8 mouse cellular contexts compared by ENCODE assay signal in the genomic region with DNA sequence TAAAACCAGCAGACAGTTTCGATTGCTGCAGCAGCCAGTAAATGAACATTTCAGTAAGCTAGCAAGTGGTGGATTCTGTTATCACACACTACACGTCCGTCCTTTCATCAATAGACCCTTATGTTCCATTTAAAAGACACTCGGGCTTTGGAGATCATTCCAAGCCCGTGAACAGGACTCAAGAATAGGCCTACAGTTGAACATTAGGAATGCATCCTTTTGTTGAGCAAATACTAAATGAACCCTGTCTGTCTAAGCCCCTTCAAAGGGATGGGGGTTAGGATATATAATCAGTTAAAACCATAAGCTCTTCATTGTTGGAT. TPM values are rescaled to one million over a fixed set of nuclear protein-coding genes. Genes with fewer than 3 reads are reported as not detected.
DNase-seq lines count a peak whose midpoint lies in the region; ATAC-seq and TF ChIP-seq lines count a peak whose summit lies in the region.

No protein-coding gene starts in this region.

- peak overlapping the region; percentile 53 for H3K4me3 ChIP-seq in lung, embryonic 15.5 days
- H3K4me3 ChIP-seq in forebrain, embryonic 10.5 days: peak overlapping the region; percentile 64
- peak overlapping the region; percentile 58 for H3K4me3 ChIP-seq in limb, embryonic 12.5 days (replicated peaks)
- H3K4me3 ChIP-seq in small intestine, adult 2 months (ENCODE audit: low read depth, low read length): peak overlapping the region; percentile 72; the same call in 1 of the 2 replicates

- H3K4me1 ChIP-seq in lung, embryonic 15.5 days: peaks cover 5% of the 10 kb centered on the region
- peaks cover 41% of the 10 kb centered on the region for H3K4me1 ChIP-seq in forebrain, embryonic 10.5 days
- peaks cover 23% of the 10 kb centered on the region for H3K4me1 ChIP-seq in limb, embryonic 12.5 days (replicated peaks)
- H3K4me1 ChIP-seq in small intestine, adult 2 months (ENCODE audit: control insufficient read depth, insufficient read depth, insufficient read length, low read length): peaks cover 5% of the 10 kb centered on the region

- no peak overlapping the region for H3K27ac ChIP-seq in lung, embryonic 15.5 days
- H3K27ac ChIP-seq in forebrain, embryonic 10.5 days: peak overlapping the region; percentile 80
- H3K27ac ChIP-seq in limb, embryonic 12.5 days: peak overlapping the region; percentile 45; the same call in 1 of the 2 replicates
- no peak overlapping the region for H3K27ac ChIP-seq in small intestine, adult 2 months (ENCODE audit: insufficient read depth, low read depth, low read length)

- H3K9me3 ChIP-seq in lung, embryonic 15.5 days: no peaks in the 10 kb centered on the region
- H3K9me3 ChIP-seq in forebrain, embryonic 10.5 days: no peaks in the 10 kb centered on the region
- H3K9me3 ChIP-seq in limb, embryonic 12.5 days: no peaks in the 10 kb centered on the region

- no peak for DNase-seq in lung, adult 18-20 months
- no peak for DNase-seq in forebrain, embryonic 10.5 days (ENCODE audit: extremely low spot score, low spot score)
- DNase-seq in frontal cortex, adult 2 months (ENCODE audit: extremely low spot score in 1 of 2, low spot score in 1 of 2): no peak
- DNase-seq in gastrocnemius, adult 18-20 months (ENCODE audit: low spot score): no peak
- DNase-seq in kidney, adult 8-10 months: no peak

- no peak for ATAC-seq in lung, embryonic 15.5 days (ENCODE audit: borderline replicate concordance, extremely low read depth, low FRiP score, low TSS enrichment)
- no peak for ATAC-seq in limb, embryonic 12.5 days (ENCODE audit: insufficient number of reproducible peaks, insufficient read depth, low FRiP score, low TSS enrichment, low read depth)

- no peaks in the 10 kb centered on the region for H3K36me3 ChIP-seq in lung, embryonic 15.5 days
- no peaks in the 10 kb centered on the region for H3K36me3 ChIP-seq in forebrain, embryonic 10.5 days (replicated peaks)
- no peaks in the 10 kb centered on the region for H3K36me3 ChIP-seq in limb, embryonic 12.5 days
- no peaks in the 10 kb centered on the region for H3K36me3 ChIP-seq in small intestine, adult 2 months (ENCODE audit: control insufficient read depth, insufficient read depth, low read length)

- H3K27me3 ChIP-seq in lung, embryonic 15.5 days: peaks cover 88% of the 10 kb centered on the region
- peaks cover 93% of the 10 kb centered on the region for H3K27me3 ChIP-seq in forebrain, embryonic 10.5 days (ENCODE audit: poor library complexity, severe bottlenecking)
- peaks cover 34% of the 10 kb centered on the region for H3K27me3 ChIP-seq in limb, embryonic 12.5 days
- H3K27me3 ChIP-seq in small intestine, adult 2 months (ENCODE audit: control insufficient read depth, insufficient read depth, low read length): peaks cover 44% of the 10 kb centered on the region

- WGBS in lung, embryonic 15.5 days: 13% methylated on average over 5 of the region's 5 CpGs
- WGBS in forebrain, embryonic 10.5 days: 6% methylated on average over 5 of the region's 5 CpGs
- WGBS in limb, embryonic 12.5 days: 9% methylated on average over 5 of the region's 5 CpGs
- 20% methylated on average over 5 of the region's 5 CpGs for WGBS in small intestine, adult 2 months

- no peak for TF ChIP-seq POLR2A in small intestine, adult 2 months (IDR thresholded peaks at IDR 0.05; ENCODE audit: low read depth, low read length)

- no peak for TF ChIP-seq CTCF in small intestine, adult 2 months (IDR thresholded peaks at IDR 0.05; ENCODE audit: extremely low read depth, insufficient read length, insufficient replicate concordance, low read depth, low read length)

- H3K4me2 ChIP-seq in lung, embryonic 15.5 days: peak overlapping the region; percentile 88
- peak overlapping the region; percentile 86 for H3K4me2 ChIP-seq in limb, embryonic 12.5 days

- no peak overlapping the region for H3K9ac ChIP-seq in lung, embryonic 15.5 days
- peak overlapping the region; percentile 44; the same call in 1 of the 2 replicates for H3K9ac ChIP-seq in limb, embryonic 12.5 days (replicated peaks)

RNA-seq across cellular contexts. Expression of gene Tfap2a, which starts 14.6 kb away (rescaled TPM):
- polyA plus RNA-seq in lung, embryonic 15.5 days (2015; fragmentation: Nextera tagmentation; extraction: Ambion mirVana): 0.20 and 0.38 TPM in 2 replicates
- polyA plus RNA-seq in forebrain, embryonic 10.5 days (2016; fragmentation: Nextera tagmentation; extraction: Ambion mirVana): 5.1 and 5.3 TPM in 2 replicates
- 10.1 and 11.3 TPM in 2 replicates for polyA plus RNA-seq in limb, embryonic 12.5 days (2016; fragmentation: Nextera tagmentation; extraction: Ambion mirVana)
- polyA plus RNA-seq in small intestine, adult 2 months (2012; rRNA removed): 0.04 TPM in 1 of 2 replicates, not detected in the other
- polyA plus RNA-seq in frontal cortex, adult 2 months (2012; rRNA removed): 0.38 and 0.55 TPM in 2 replicates
- total RNA-seq in gastrocnemius, adult 18-20 months (2021): under 1 TPM in 1 of 2 experiments, not detected in 1; 0.07 TPM

Comparison
In these comparisons a context has a peak if more than half of its experiments do, and no peak if none do; other contexts are left out.
1. H3K27ac ChIP-seq: peak in forebrain, embryonic 10.5 days (single experiment) and limb, embryonic 12.5 days (single experiment); none in lung, embryonic 15.5 days (single experiment) and small intestine, adult 2 months (single experiment).
2. Peak in every context shown above with its lines, with median percentiles within 50 percentile points of each other: H3K4me3 ChIP-seq.